Mouse (Mus musculus): ENCODE data around the gene Cstb. TPM values are rescaled to one million over a fixed set of nuclear protein-coding genes. Genes with fewer than 3 reads are reported as not detected.
A peak's percentile ranks its signal among the peaks of the same experiment; 100 is the strongest.

The Cstb gene
- polyA plus RNA-seq, 1 experiment from 2014 or later: 109 TPM

DNA sequence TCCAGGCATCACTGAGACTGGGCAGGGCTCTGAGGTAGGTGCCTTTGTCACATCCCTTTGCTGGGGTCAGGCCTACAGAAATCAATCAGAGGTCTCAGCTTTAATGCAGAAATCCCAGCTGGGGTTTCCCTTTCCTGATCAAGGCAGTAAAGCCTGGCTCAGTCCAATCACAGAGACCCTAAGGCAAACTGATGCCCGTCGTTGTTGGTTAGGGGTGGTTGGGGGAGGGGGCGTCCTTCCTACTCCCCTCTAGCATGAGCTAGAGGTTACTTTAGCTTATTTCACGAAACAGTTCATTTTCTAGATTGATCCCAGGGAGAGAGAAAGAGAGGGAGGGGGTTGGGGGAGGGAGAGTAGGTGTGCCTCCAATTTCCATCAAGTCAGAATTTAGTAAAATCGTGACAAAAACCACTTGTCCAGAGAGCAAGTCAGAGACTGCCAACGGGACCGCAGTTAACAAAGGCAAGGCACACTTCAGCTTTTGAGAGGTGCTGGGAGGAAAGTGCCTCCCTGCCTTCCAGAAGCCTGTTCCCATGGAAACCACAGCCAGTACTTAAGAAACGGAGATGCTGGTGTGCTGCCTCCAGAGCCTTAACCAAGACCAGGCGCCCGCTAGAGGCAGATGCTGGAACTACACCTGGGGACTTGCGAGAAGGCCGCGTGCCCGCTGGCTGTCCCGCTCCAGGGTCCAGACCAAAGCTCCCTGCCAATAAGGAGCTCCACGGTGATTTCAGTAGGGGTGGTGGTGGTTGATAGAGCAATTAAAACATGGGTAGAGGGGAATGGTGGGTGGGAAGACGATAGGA lies 29.4 kb upstream of the Cstb start:
- H3K4me2 ChIP-seq: peak overlapping the region; percentile 38; the same call in 1 of the 2 replicates
- peaks cover 5% of the 10 kb centered on the region for H3K36me3 ChIP-seq (ENCODE audit: control insufficient read depth, insufficient read depth, low read length)
- peaks cover 12% of the 10 kb centered on the region for H3K27me3 ChIP-seq (ENCODE audit: control insufficient read depth, insufficient read depth, low read length)
- DNase-seq (ENCODE audit: low spot score, missing footprints) (peak; percentile 100), ATAC-seq (ENCODE audit: low FRiP score) (peak; percentile 85)
- H3K9ac ChIP-seq (ENCODE audit: low read length): peak overlapping the region; percentile 27; the same call in 1 of the 2 replicates
- 4% methylated on average over 17 of the region's 17 CpGs for WGBS
- no peak overlapping the region for H3K4me3 ChIP-seq (ENCODE audit: low read depth, low read length)
- no peaks in the 10 kb centered on the region for H3K9me3 ChIP-seq (ENCODE audit: control insufficient read depth, low read length)
- H3K4me1 ChIP-seq (ENCODE audit: control insufficient read depth, insufficient read depth, low read length): peaks cover 12% of the 10 kb centered on the region
- H3K27ac ChIP-seq (ENCODE audit: low read depth, low read length): no peak overlapping the region; the same call in 1 of the 2 replicates

DNA sequence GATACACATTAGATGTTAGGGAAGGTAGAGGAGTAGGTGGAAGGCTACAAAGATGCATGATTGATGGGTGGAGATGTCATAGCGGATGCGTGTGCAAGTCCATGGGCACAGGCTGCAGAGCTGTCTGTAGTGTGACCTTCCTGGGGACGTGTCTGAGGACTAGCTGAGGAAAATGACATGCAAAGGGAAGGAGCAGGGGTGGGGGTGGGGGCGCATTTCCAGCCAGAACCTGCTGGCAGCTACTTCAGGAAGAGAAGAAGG lies 28.9 kb upstream of the Cstb start:
- Histone ChIP-seq H3K27ac (ENCODE audit: low read depth, low read length) (no peak overlapping the region), H3K9ac (ENCODE audit: low read length) (no peak overlapping the region)
- 63% methylated on average over 4 of the region's 4 CpGs for WGBS

DNA sequence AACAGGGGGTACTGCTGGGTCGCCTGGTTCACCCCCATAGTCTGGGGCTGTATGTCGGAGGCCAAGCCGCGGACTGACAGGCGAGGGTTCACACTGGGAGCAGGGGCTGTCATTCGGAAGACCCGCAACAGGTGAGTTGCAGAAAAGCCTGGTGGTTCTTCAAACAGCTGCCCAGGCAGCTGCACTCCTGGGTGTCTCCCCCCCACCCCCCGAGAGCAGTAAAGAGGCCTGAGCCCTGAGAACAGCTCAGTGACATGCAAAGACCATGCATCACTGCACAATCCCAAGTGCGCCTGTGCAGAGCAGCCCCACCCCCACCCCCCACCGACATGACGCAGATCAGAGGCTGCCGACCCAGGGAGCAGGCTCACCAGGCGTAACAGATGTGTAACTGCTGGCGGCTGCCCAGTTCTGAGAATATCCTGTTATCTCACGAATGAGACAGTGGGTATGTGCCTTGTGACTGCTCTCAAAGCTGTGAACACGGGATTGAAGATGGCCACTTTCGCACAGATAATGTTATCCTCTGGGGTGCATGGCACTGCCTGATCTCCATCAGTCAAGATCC lies 26.3 kb upstream of the Cstb start:
- Histone ChIP-seq H3K27me3 (ENCODE audit: control insufficient read depth, insufficient read depth, low read length) (no peaks in the 10 kb centered on the region), H3K36me3 (ENCODE audit: control insufficient read depth, insufficient read depth, low read length) (peaks cover 31% of the 10 kb centered on the region), H3K9me3 (ENCODE audit: control insufficient read depth, low read length) (no peaks in the 10 kb centered on the region), H3K4me2 (no peak overlapping the region), H3K9ac (ENCODE audit: low read length) (no peak overlapping the region), H3K4me3 (ENCODE audit: low read depth, low read length) (no peak overlapping the region), H3K27ac (ENCODE audit: low read depth, low read length) (no peak overlapping the region), H3K4me1 (ENCODE audit: control insufficient read depth, insufficient read depth, low read length) (peaks cover 12% of the 10 kb centered on the region)
- WGBS: 40% methylated on average over 17 of the region's 17 CpGs
- ATAC-seq (ENCODE audit: low FRiP score) (peak; percentile 29), DNase-seq (ENCODE audit: low spot score, missing footprints) (no peak)

More for the DNA sequence above, 28.9 kb upstream of the Cstb start:
- peaks cover 9% of the 10 kb centered on the region for H3K27me3 ChIP-seq (ENCODE audit: control insufficient read depth, insufficient read depth, low read length)
- DNase-seq (ENCODE audit: low spot score, missing footprints) (no peak), ATAC-seq (ENCODE audit: low FRiP score) (peak; percentile 40; the same call in 1 of the 2 replicates)
- H3K4me2 ChIP-seq: no peak overlapping the region
- H3K9me3 ChIP-seq (ENCODE audit: control insufficient read depth, low read length): no peaks in the 10 kb centered on the region
- peaks cover 12% of the 10 kb centered on the region for H3K4me1 ChIP-seq (ENCODE audit: control insufficient read depth, insufficient read depth, low read length)
- peaks cover 10% of the 10 kb centered on the region for H3K36me3 ChIP-seq (ENCODE audit: control insufficient read depth, insufficient read depth, low read length)
- no peak overlapping the region for H3K4me3 ChIP-seq (ENCODE audit: low read depth, low read length)

DNA sequence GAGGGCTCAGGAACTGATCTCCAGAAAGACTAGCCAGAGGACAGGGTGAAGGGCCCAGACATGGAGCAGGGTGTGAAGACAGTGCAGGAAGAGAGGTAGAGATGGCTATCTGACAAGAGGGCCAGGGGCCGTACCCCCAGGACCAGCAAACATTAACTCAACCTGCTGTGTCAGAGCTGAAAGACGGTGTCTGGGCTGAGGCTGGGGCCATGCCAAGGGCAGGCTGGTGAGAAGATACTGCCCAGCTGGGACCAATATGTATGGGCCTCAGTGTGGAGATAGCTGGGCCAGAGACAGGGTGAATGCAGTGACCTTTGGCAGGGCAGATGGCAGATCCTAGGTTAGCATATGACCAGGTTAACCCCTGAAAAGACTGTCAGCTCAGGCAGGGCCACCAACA lies 24.3 kb upstream of the Cstb start:
- WGBS: 98% methylated on average over 2 of the region's 2 CpGs
- H3K27me3 ChIP-seq (ENCODE audit: control insufficient read depth, insufficient read depth, low read length): no peaks in the 10 kb centered on the region
- H3K9ac ChIP-seq (ENCODE audit: low read length): no peak overlapping the region
- no peak for ATAC-seq (ENCODE audit: low FRiP score)
- H3K36me3 ChIP-seq (ENCODE audit: control insufficient read depth, insufficient read depth, low read length): peaks cover 38% of the 10 kb centered on the region
- H3K27ac ChIP-seq (ENCODE audit: low read depth, low read length): no peak overlapping the region
- H3K4me2 ChIP-seq: no peak overlapping the region
- no peak for DNase-seq (ENCODE audit: low spot score, missing footprints)
- peaks cover 6% of the 10 kb centered on the region for H3K4me1 ChIP-seq (ENCODE audit: control insufficient read depth, insufficient read depth, low read length)
- no peaks in the 10 kb centered on the region for H3K9me3 ChIP-seq (ENCODE audit: control insufficient read depth, low read length)
- H3K4me3 ChIP-seq (ENCODE audit: low read depth, low read length): no peak overlapping the region

DNA sequence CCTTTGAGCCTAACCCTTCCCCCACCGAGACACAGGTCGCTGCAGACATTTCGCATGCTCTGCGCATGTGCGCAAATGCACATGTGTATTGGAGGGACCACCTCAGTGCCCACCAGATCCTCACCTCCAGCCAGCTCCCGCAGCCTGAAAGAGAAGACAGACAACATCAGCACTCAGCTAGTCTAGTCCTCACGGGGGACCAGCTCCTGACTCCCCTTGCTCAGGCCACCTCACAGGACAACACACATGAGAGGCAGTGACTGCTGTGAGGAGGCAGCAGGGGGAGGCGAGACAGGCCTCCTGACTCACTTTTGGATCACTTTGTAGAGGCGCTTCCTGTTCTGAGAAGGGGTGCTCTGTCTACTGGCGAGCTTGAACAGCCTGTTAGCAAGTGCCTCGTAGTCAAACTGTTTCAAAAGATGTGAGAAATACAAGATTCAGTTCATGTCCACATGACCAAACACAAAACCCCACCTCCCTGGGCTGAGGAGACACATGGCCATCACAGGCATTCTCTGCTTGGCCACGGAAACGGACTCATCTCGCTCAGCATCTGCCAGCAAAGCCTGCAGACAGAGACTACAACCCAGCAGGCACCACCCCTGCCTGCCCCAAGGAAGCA lies 23.1 kb upstream of the Cstb start:
- ATAC-seq (ENCODE audit: low FRiP score) (no peak), DNase-seq (ENCODE audit: low spot score, missing footprints) (no peak)
- no peak overlapping the region for H3K9ac ChIP-seq (ENCODE audit: low read length)
- H3K27me3 ChIP-seq (ENCODE audit: control insufficient read depth, insufficient read depth, low read length): no peaks in the 10 kb centered on the region
- WGBS: 97% methylated on average over 14 of the region's 14 CpGs
- peaks cover 46% of the 10 kb centered on the region for H3K36me3 ChIP-seq (ENCODE audit: control insufficient read depth, insufficient read depth, low read length)
- H3K27ac ChIP-seq (ENCODE audit: low read depth, low read length): no peak overlapping the region
- H3K4me2 ChIP-seq: no peak overlapping the region
- no peaks in the 10 kb centered on the region for H3K9me3 ChIP-seq (ENCODE audit: control insufficient read depth, low read length)
- no peak overlapping the region for H3K4me3 ChIP-seq (ENCODE audit: low read depth, low read length)
- peaks cover 6% of the 10 kb centered on the region; the same call in 1 of the 2 replicates for H3K4me1 ChIP-seq (ENCODE audit: control insufficient read depth, insufficient read depth, low read length)

DNA sequence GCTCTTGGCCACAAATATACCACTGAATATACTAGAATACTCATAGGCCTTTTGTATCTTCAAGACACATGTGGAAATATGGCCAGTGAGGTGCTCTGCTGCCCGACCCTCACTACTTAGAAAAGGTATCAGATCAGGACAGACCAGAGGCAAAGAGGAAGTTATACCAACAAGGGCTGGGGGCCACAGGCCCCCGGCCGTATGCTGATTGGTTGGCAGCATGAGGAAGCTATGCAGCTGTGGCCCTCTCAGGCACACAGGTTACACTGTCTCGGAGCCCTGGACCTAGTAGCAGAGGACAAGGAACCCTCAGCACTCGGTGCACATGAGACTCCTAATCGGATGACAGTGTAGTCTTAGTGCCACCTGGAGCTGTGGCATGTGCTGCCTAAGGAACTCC lies 19.3 kb upstream of the Cstb start:
- no peak for ATAC-seq (ENCODE audit: low FRiP score)
- peaks cover 51% of the 10 kb centered on the region for H3K36me3 ChIP-seq (ENCODE audit: control insufficient read depth, insufficient read depth, low read length)
- 93% methylated on average over 6 of the region's 6 CpGs for WGBS
- no peaks in the 10 kb centered on the region for H3K9me3 ChIP-seq (ENCODE audit: control insufficient read depth, low read length)
- H3K27ac ChIP-seq (ENCODE audit: low read depth, low read length): no peak overlapping the region
- no peak for DNase-seq (ENCODE audit: low spot score, missing footprints)
- H3K4me2 ChIP-seq: no peak overlapping the region
- no peaks in the 10 kb centered on the region for H3K27me3 ChIP-seq (ENCODE audit: control insufficient read depth, insufficient read depth, low read length)
- H3K9ac ChIP-seq (ENCODE audit: low read length): no peak overlapping the region
- no peaks in the 10 kb centered on the region for H3K4me1 ChIP-seq (ENCODE audit: control insufficient read depth, insufficient read depth, low read length)
- H3K4me3 ChIP-seq (ENCODE audit: low read depth, low read length): no peak overlapping the region

DNA sequence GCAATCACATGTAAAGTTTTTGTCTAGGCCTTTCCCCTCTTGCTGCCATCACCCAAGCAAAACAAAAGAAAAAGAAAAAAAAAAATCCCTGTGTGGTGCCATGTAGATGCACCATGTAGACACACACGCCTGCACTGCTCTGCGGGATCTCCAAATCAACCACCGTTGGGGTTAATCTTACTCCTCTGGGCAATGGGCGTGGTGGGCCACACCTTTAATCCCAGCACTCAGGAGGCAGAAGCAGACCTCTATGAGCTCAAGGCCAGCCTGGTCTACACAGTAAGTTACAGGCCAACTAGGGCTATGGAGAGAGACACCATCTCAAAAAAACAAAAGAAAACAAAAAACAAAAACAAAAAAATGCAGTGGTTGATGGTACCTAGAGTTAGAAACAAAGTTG lies 18.3 kb upstream of the Cstb start:
- Histone ChIP-seq H3K9me3 (ENCODE audit: control insufficient read depth, low read length) (no peaks in the 10 kb centered on the region), H3K36me3 (ENCODE audit: control insufficient read depth, insufficient read depth, low read length) (peaks cover 42% of the 10 kb centered on the region)

DNA sequence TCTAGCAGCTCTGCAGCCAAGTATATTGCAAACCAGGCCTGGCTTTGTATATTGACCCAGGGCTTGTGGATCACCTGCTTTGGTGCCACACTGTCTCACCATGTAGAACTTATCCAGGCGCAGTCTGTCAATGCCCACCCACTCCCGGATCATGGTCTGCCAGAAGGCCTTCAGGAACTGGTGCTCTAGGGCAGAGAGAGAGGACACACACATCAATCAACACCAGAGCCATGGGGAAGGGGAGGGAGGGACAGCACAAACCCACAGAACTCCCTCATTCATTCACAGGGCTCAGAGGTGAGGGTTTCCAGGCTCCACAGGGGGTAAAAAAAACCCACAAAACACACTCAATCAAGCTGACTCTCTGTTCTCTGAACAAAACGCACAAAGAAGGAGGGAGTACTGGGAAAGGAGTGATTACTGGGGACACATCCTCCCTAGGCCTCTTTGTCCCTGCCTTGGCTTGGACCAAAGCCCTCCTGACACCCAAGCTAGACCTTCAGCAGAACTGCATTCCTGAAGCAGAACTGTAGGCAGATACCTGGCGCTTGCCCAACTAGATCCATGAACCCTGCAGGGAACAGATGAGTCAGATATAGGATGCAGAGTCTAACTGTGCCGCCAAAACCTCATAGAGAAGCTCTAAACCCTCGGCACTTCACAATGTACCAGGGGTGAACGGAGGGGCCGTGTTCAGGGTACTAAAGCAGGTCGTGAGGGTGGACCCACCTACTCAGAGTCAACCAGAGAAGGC lies 16.3 kb upstream of the Cstb start:
- H3K4me3 ChIP-seq (ENCODE audit: low read depth, low read length): no peak overlapping the region
- no peak overlapping the region for H3K4me2 ChIP-seq
- no peaks in the 10 kb centered on the region for H3K9me3 ChIP-seq (ENCODE audit: control insufficient read depth, low read length)
- no peaks in the 10 kb centered on the region for H3K27me3 ChIP-seq (ENCODE audit: control insufficient read depth, insufficient read depth, low read length)
- peaks cover 25% of the 10 kb centered on the region for H3K36me3 ChIP-seq (ENCODE audit: control insufficient read depth, insufficient read depth, low read length)
- no peak overlapping the region for H3K27ac ChIP-seq (ENCODE audit: low read depth, low read length)
- no peak overlapping the region for H3K9ac ChIP-seq (ENCODE audit: low read length)
- H3K4me1 ChIP-seq (ENCODE audit: control insufficient read depth, insufficient read depth, low read length): peaks cover 6% of the 10 kb centered on the region; the same call in 1 of the 2 replicates
- DNase-seq (ENCODE audit: low spot score, missing footprints) (no peak), ATAC-seq (ENCODE audit: low FRiP score) (no peak)
- WGBS: 91% methylated on average over 9 of the region's 9 CpGs

More for the DNA sequence above, 18.3 kb upstream of the Cstb start:
- Histone ChIP-seq H3K9ac (ENCODE audit: low read length) (no peak overlapping the region), H3K27ac (ENCODE audit: low read depth, low read length) (no peak overlapping the region), H3K4me3 (ENCODE audit: low read depth, low read length) (no peak overlapping the region), H3K4me1 (ENCODE audit: control insufficient read depth, insufficient read depth, low read length) (peaks cover 6% of the 10 kb centered on the region; the same call in 1 of the 2 replicates), H3K27me3 (ENCODE audit: control insufficient read depth, insufficient read depth, low read length) (no peaks in the 10 kb centered on the region), H3K4me2 (no peak overlapping the region)
- no peak for ATAC-seq (ENCODE audit: low FRiP score)
- WGBS: 88% methylated on average over 4 of the region's 4 CpGs
- no peak for DNase-seq (ENCODE audit: low spot score, missing footprints)

Data from midbrain, embryonic 11.5 days (tissue).